Mouse (Mus musculus): ENCODE measurements around the gene Syngr2. TPM values are rescaled to one million over a fixed set of nuclear protein-coding genes. Genes with fewer than 3 reads are reported as not detected.

The Syngr2 gene
- polyA plus RNA-seq, 1 experiment, result 12.9 TPM

GRCm38 (mm10) chr11:117816389-117816996 lies 7.0 kb downstream of the Syngr2 start:
- no peak for TF ChIP-seq POLR2A (IDR thresholded peaks at IDR 0.05; ENCODE audit: borderline replicate concordance, extremely low read depth, insufficient read depth, insufficient read length, poor library complexity, severe bottlenecking)
- TF ChIP-seq CTCF (IDR thresholded peaks at IDR 0.05; ENCODE audit: borderline replicate concordance, extremely low read depth, insufficient read depth, insufficient read length), result no peak
- DNase-seq (ENCODE audit: low read depth), result no peak

DNA sequence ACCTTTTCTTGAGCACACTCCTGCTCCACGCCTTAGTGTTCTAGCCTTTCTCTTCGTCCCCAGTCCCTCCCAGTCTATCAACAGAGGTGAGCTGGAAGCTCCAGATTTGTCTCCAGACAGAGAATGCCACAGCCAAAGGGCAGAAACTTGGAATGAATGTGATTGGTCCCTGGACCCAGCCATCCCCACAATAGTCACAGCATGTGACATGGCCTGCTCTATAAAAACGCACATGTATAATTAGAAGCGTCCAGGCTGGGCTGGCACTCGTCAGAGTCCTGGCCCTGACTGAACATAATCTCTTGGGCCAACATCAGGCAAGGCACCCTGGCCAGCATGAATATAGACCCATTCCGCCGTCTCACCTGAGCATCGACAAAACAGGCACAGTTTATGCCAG lies 9.6 kb downstream of the Syngr2 start:
- peak; percentile 37 for DNase-seq (ENCODE audit: low read depth)
- TF ChIP-seq CTCF (IDR thresholded peaks at IDR 0.05; ENCODE audit: borderline replicate concordance, extremely low read depth, insufficient read depth, insufficient read length) (no peak), POLR2A (IDR thresholded peaks at IDR 0.05; ENCODE audit: borderline replicate concordance, extremely low read depth, insufficient read depth, insufficient read length, poor library complexity, severe bottlenecking) (no peak)

GRCm38 (mm10) chr11:117820173-117820572 lies 10.7 kb downstream of the Syngr2 start:
- no peak for DNase-seq (ENCODE audit: low read depth)
- TF ChIP-seq CTCF (IDR thresholded peaks at IDR 0.05; ENCODE audit: borderline replicate concordance, extremely low read depth, insufficient read depth, insufficient read length) (no peak), POLR2A (IDR thresholded peaks at IDR 0.05; ENCODE audit: borderline replicate concordance, extremely low read depth, insufficient read depth, insufficient read length, poor library complexity, severe bottlenecking) (no peak)

- DNase-seq (ENCODE audit: low read depth), result no peak
- TF ChIP-seq CTCF (IDR thresholded peaks at IDR 0.05; ENCODE audit: borderline replicate concordance, extremely low read depth, insufficient read depth, insufficient read length) (no peak), POLR2A (IDR thresholded peaks at IDR 0.05; ENCODE audit: borderline replicate concordance, extremely low read depth, insufficient read depth, insufficient read length, poor library complexity, severe bottlenecking) (no peak)
These were observed 12.4 kb downstream of the Syngr2 start for GRCm38 (mm10) chr11:117821868-117822267.

DNA sequence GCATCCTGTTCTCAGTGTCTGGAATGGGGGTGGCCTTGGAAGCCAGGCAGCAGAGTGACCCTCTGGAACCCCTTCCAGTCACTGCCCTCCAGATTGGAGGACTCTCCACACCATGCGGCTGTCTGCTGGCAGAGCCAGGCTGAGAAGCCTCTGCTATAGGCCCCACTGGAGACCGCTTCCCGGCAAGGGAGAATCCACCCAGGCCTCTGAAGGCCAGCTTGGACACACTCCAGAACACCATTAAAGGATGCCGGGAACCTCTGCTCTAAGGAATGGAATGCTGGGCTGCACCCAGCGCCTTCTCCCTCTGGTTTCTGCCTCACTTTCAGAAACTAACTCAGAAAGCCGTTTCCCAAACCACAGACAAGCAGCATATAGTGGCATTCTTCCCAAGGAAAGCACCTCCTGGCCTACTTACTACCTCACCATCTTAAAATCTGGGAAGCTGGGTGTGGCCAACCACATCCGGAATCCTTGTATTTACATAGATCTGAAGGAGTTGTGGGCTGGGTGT lies 13.3 kb downstream of the Syngr2 start:
- DNase-seq (ENCODE audit: low read depth), result no peak
- TF ChIP-seq CTCF (IDR thresholded peaks at IDR 0.05; ENCODE audit: borderline replicate concordance, extremely low read depth, insufficient read depth, insufficient read length) (no peak), POLR2A (IDR thresholded peaks at IDR 0.05; ENCODE audit: borderline replicate concordance, extremely low read depth, insufficient read depth, insufficient read length, poor library complexity, severe bottlenecking) (no peak)

DNA sequence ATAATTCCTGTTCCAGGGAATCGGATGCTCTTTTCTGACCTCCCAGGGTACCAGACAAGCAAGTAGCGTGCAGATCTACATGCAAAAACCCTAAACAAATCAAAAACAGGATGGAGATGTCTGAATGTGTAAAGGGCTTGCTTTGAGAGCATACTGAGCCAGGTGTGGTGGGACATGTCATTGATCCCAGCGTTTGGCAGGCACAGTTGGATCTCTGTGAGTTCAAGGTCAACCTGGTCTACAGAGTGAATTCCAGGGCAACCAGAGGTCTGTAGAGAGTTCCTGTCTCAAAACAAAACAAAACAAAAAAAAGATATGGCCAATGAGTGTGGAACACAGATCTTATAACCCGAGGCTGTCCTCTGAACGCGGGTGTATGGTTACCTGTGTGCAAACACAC lies 13.9 kb downstream of the Syngr2 start:
- TF ChIP-seq CTCF (IDR thresholded peaks at IDR 0.05; ENCODE audit: borderline replicate concordance, extremely low read depth, insufficient read depth, insufficient read length) (no peak), POLR2A (IDR thresholded peaks at IDR 0.05; ENCODE audit: borderline replicate concordance, extremely low read depth, insufficient read depth, insufficient read length, poor library complexity, severe bottlenecking) (no peak)
- no peak for DNase-seq (ENCODE audit: low read depth)

- peak; percentile 92 for DNase-seq (ENCODE audit: low read depth)
- TF ChIP-seq POLR2A (IDR thresholded peaks at IDR 0.05; ENCODE audit: borderline replicate concordance, extremely low read depth, insufficient read depth, insufficient read length, poor library complexity, severe bottlenecking) (no peak), CTCF (IDR thresholded peaks at IDR 0.05; ENCODE audit: borderline replicate concordance, extremely low read depth, insufficient read depth, insufficient read length) (peak; percentile 98)
These were observed 14.8 kb downstream of the Syngr2 start for GRCm38 (mm10) chr11:117824060-117824969.

- TF ChIP-seq CTCF (IDR thresholded peaks at IDR 0.05; ENCODE audit: borderline replicate concordance, extremely low read depth, insufficient read depth, insufficient read length) (no peak), POLR2A (IDR thresholded peaks at IDR 0.05; ENCODE audit: borderline replicate concordance, extremely low read depth, insufficient read depth, insufficient read length, poor library complexity, severe bottlenecking) (no peak)
- DNase-seq (ENCODE audit: low read depth), result peak; percentile 92
These were observed 16.0 kb downstream of the Syngr2 start, which contains the start of the genes Afmid and Tk1 for GRCm38 (mm10) chr11:117825333-117826101. Gene Afmid (plus strand): TSS chr11:117825924. Gene Tk1 (minus strand): TSS chr11:117826092.

- peak; percentile 71 for DNase-seq (ENCODE audit: low read depth)
- TF ChIP-seq CTCF (IDR thresholded peaks at IDR 0.05; ENCODE audit: borderline replicate concordance, extremely low read depth, insufficient read depth, insufficient read length) (no peak), POLR2A (IDR thresholded peaks at IDR 0.05; ENCODE audit: borderline replicate concordance, extremely low read depth, insufficient read depth, insufficient read length, poor library complexity, severe bottlenecking) (no peak)
These were observed 16.7 kb downstream of the Syngr2 start for GRCm38 (mm10) chr11:117826164-117826563.

- TF ChIP-seq CTCF (IDR thresholded peaks at IDR 0.05; ENCODE audit: borderline replicate concordance, extremely low read depth, insufficient read depth, insufficient read length), result no peak
- TF ChIP-seq POLR2A (IDR thresholded peaks at IDR 0.05; ENCODE audit: borderline replicate concordance, extremely low read depth, insufficient read depth, insufficient read length, poor library complexity, severe bottlenecking), result no peak
- no peak for DNase-seq (ENCODE audit: low read depth)
These were observed 17.4 kb downstream of the Syngr2 start for GRCm38 (mm10) chr11:117826916-117827315.

DNA sequence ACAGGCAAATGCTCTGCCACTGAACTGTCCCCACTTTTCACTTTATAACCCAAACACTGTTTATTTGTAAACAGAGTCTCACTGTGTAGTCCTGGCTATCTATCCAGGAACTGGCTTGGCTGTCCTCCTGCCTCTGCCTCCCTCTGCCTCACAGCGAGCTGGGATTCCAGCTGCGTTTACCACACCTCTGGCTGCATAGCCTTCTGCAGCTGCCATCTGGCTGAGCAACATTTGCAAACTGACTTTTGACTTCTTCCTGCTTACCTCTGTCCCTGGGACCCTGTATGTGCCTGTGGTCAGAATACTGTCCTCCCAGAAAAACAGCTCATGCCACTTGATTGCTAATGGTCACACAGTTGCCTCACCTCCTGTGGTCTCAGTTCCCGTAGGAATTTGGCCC lies 17.9 kb downstream of the Syngr2 start:
- TF ChIP-seq POLR2A (IDR thresholded peaks at IDR 0.05; ENCODE audit: borderline replicate concordance, extremely low read depth, insufficient read depth, insufficient read length, poor library complexity, severe bottlenecking), result no peak
- no peak for TF ChIP-seq CTCF (IDR thresholded peaks at IDR 0.05; ENCODE audit: borderline replicate concordance, extremely low read depth, insufficient read depth, insufficient read length)
- no peak for DNase-seq (ENCODE audit: low read depth)

Data from brain, embryonic 14.5 days (tissue).